Mouse (Mus musculus) layer of hippocampus, postnatal 14 days (tissue): ENCODE measurements around the gene Hist1h1a. TPM values are rescaled to one million over a fixed set of nuclear protein-coding genes. Genes with fewer than 3 reads are reported as not detected.
"Not testable (repeated sequence)": the region's sequence is repeated elsewhere in the genome, so short reads cannot be mapped to it uniquely, and the experiment has no call there.

Experiments used
- DNase-seq, 2 experiments: peaks; one replicate each; pipeline ENCODE4 v3.0.0; 2021 to 2022; ENCODE audit warnings: low spot score in 2 of 2, mixed read lengths in 1 of 2
- long read RNA-seq, 2 experiments: library from polyadenylated mRNA; stranded (forward); transcript quantifications; one replicate each; pipeline ENCODE4 v2.0.0; 2021
- total RNA-seq, 2 experiments: library from RNA; stranded (reverse); gene quantifications; 2 replicates each; pipeline ENCODE4 v1.2.3; 2021

Gene Hist1h1a
- 10 to 100 TPM; 22.8 to 32.9 TPM for total RNA-seq
- long read RNA-seq, experiment 1 = 0 reads
- long read RNA-seq, experiment 2 = 0 reads

- DNase-seq = peak; percentile 82 to 83
Measured at GRCm38 (mm10) chr13:23763586-23764323, at the start of gene Hist1h1a. Gene Hist1h1a (plus strand): TSS chr13:23763666.

GRCm38 (mm10) chr13:23716261-23717042 is 47.0 kb upstream of the Hist1h1a start:
- no peak for DNase-seq

GRCm38 (mm10) chr13:23717176-23717575 is 46.3 kb upstream of the Hist1h1a start:
- no peak for DNase-seq

- not testable (repeated sequence) for DNase-seq
Measured at GRCm38 (mm10) chr13:23717593-23718245, 45.7 kb upstream of the Hist1h1a start.

- no peak for DNase-seq
Measured at GRCm38 (mm10) chr13:23724239-23724638, 39.2 kb upstream of the Hist1h1a start.

- DNase-seq = no peak
Measured at GRCm38 (mm10) chr13:23725213-23725612, 38.3 kb upstream of the Hist1h1a start.

- no peak for DNase-seq
Measured at GRCm38 (mm10) chr13:23728472-23729191, 34.8 kb upstream of the Hist1h1a start.

- no peak for DNase-seq
Measured at GRCm38 (mm10) chr13:23729192-23729525, 34.3 kb upstream of the Hist1h1a start.

GRCm38 (mm10) chr13:23729706-23730105 is 33.8 kb upstream of the Hist1h1a start:
- DNase-seq = no peak

GRCm38 (mm10) chr13:23730479-23730878 is 33.0 kb upstream of the Hist1h1a start:
- DNase-seq = no peak

GRCm38 (mm10) chr13:23732156-23732804 is 31.2 kb upstream of the Hist1h1a start:
- no peak for DNase-seq

GRCm38 (mm10) chr13:23737091-23737490 is 26.4 kb upstream of the Hist1h1a start:
- DNase-seq = no peak

- DNase-seq = no peak
Measured at GRCm38 (mm10) chr13:23738041-23738440, 25.4 kb upstream of the Hist1h1a start.

- peak; percentile 88 for DNase-seq
Measured at GRCm38 (mm10) chr13:23738677-23739068, 24.8 kb upstream of the Hist1h1a start, which contains the start of gene Hist1h1c. Gene Hist1h1c (plus strand): TSS chr13:23738808.

- DNase-seq = peak; percentile 90 to 97
Measured at GRCm38 (mm10) chr13:23739069-23739921, 24.2 kb upstream of the Hist1h1a start.

GRCm38 (mm10) chr13:23739922-23740252 is 23.6 kb upstream of the Hist1h1a start:
- no peak for DNase-seq

- DNase-seq = no peak
Measured at GRCm38 (mm10) chr13:23740256-23740840, 23.1 kb upstream of the Hist1h1a start.

- DNase-seq = no peak
Measured at GRCm38 (mm10) chr13:23740910-23741309, 22.6 kb upstream of the Hist1h1a start.

GRCm38 (mm10) chr13:23742007-23742406 is 21.5 kb upstream of the Hist1h1a start:
- DNase-seq = no peak
